Mouse (Mus musculus): ENCODE data around the gene Mon2.
"Not testable (repeated sequence)": the region's sequence is repeated elsewhere in the genome, so short reads cannot be mapped to it uniquely, and the experiment has no call there.

The Mon2 gene

GRCm38 (mm10) chr10:123060831-123061230 lies 15.5 kb downstream of the Mon2 start:
- no peak for DNase-seq (ENCODE audit: low spot score in 2 of 2)

GRCm38 (mm10) chr10:123057082-123057481 lies 19.2 kb downstream of the Mon2 start:
- DNase-seq (ENCODE audit: low spot score in 2 of 2): no peak

DNA sequence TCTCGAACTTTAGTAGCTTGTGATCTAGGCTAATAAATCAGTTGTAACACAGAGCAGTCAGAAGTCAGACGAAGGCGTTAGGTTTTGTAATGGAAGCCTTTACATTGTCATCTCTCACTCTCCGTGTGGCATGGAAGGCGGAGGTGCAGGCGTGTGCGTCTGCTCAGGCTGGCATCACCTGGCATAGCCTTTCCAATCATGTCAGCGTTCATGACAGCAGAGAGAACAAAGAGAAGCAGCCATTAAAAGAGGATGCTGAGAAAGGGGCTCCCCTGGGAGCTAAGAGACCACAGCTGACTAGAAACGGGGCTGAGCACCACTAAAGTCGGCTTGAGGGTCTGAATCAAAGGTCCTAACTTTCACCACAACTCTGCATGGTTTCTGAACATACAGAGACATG lies 19.8 kb downstream of the Mon2 start:
- no peak for DNase-seq (ENCODE audit: low spot score in 2 of 2)

DNA sequence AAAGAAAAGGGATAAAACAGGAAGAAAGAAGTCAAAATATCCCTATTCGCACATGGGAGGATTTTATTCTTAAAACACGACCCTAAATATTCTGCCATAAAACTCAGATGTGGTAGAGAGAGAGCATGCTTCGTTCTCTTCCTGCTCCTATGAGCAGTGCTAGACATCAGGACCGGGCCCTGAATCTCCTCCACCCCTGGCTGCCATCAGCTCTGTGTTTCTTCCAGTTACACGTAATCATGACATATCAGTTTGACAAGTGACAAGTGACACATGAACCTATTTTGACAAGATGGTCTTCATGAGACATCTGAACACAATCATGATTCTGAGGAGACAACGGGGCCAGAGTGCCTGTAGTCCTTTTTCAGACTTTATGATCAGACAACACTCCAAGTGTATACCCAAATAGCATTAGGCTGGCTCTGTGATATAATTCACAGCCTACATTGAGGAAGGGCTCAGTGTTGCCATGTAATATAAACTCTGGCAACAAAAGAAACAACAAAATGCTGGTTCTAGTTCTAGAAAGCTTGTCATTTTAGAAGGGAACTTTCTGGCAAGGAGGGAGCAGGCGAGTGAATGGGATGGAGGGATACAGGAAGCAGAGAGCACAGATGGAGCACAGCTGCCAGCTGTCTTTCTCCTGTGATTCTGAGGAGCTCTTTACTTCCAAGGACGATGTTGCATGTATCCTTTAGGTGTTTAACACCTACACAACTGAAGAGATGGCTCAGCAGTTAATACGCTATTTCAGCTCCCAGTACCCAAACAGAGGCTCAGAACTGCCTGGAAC lies 20.9 kb downstream of the Mon2 start:
- DNase-seq (ENCODE audit: low spot score in 2 of 2): no peak

DNA sequence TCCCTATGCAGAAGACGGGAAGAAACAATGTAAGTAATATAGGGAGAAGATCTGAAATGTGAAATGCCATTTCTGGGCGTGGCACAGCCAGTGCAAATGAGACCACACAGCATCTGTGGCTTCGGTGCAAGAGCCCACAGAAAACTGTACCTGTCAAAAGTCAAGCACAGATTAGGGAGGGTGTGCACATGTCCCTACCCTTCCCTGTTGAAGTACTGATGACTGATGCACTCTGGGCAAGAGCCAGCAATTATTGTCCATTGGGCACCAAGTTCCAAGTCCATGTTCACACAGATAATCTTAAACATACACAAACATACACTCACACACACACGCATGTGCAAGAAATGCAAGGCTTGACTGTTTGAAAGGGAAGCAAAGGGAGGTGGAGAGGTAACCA lies 22.7 kb downstream of the Mon2 start:
- no peak for DNase-seq (ENCODE audit: low spot score in 2 of 2)

DNA sequence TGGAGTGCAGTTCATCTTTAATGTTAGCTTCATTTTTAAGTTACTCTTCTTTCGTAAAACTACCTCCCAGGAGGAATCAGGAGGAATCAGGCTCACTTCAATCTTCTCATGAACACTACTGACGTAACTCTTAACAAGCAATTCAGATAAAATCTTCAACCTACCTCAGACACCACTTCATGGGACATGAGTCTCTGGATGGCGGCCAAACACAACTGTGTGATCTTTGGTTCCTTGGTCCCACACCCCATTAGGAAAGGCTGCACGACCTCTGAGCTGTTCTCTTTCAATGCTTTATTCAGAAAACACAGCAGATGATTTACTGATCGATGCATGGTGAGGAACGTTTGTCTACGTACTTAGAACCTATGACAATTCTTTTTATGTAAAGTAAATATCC lies 24.3 kb downstream of the Mon2 start:
- DNase-seq (ENCODE audit: low spot score in 2 of 2): no peak

DNA sequence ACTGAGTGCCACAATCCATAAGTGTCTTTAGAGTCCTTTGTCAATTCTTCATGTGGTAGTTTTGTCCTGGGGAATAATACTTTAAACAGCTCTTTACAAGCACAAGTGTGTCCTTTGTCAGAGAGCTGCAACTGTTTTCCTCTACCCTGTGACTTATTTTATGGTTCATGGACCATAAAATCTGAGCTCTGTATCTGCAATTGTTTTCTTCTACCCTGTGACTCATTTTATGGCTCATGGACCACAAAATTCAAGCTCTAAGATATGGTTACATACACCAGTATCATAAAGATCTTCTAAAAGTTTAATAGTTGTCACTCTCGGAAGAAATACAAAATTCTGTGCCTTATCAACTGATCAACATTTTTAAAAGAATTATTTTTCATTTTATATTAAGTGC lies 27.6 kb downstream of the Mon2 start:
- DNase-seq (ENCODE audit: low spot score in 2 of 2): no peak

- no peak for DNase-seq (ENCODE audit: low spot score in 2 of 2)
Observed at GRCm38 (mm10) chr10:123039936-123040335, 36.4 kb downstream of the Mon2 start.

GRCm38 (mm10) chr10:123032078-123032646 lies 44.1 kb downstream of the Mon2 start:
- no peak for DNase-seq (ENCODE audit: low spot score in 2 of 2)

- no peak for DNase-seq (ENCODE audit: low spot score in 2 of 2)
Observed at GRCm38 (mm10) chr10:123031449-123031848, 44.9 kb downstream of the Mon2 start.

- no peak for DNase-seq (ENCODE audit: low spot score in 2 of 2)
Observed at GRCm38 (mm10) chr10:123030589-123030988, 45.7 kb downstream of the Mon2 start.

DNA sequence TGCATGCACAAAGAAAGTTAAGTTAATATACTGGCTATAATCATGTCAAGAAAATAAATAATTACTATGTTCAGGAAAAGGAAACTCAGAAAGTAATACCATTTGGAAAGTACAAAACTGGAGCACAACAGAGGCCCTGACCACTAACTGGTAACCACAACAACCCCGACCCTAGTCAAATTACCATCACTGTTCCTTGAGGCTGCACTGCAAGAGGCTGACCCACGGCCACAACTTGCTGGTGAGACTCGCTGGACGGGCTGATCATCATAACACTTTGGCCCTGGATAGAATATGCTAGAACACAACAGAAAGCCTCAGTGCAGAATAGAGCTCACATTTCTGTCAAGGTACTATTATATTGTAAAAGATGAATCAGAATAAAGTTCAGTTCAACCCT lies 47.4 kb downstream of the Mon2 start:
- DNase-seq (ENCODE audit: low spot score in 2 of 2): no peak

DNA sequence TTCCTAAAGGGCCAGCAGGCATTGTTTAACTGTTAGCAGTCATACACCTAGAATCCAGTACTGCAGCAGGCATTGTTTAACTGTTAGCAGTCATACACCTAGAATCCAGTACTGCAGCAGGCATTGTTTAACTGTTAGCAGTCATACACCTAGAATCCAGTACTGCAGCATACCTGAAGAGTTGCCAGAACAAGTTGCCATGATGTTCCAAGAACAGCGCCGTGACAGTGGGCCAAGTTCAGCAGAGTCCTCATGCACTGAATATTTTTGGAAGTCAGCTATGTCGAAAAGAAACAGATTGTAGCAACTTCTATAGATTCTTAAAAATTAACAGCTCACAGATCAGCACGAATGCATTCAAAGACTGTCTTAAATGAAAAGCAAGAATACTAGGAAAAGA lies 49.6 kb downstream of the Mon2 start:
- DNase-seq (ENCODE audit: low spot score in 2 of 2): not testable (repeated sequence)

- DNase-seq (ENCODE audit: low spot score in 2 of 2): no peak
Observed at GRCm38 (mm10) chr10:123013435-123013834, 62.9 kb downstream of the Mon2 start.

DNA sequence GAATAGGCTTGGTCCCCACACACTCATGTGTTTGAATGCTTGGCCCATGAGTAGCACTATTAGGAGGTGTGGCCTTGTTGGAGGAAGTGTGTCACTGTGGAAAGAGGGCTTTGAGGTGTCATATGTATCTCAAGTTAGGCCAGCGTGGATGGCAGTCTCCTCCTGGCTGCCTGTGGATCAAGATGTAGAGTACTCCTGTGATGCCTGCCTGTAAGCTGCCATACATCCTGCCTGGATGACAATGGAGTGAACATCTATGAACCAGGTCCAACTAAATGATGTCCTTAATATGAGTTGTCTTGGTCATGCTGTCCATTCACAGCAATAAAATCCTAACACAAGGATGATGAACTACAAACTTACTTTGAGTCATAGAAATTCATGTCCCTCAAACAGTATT lies 64.9 kb downstream of the Mon2 start:
- no peak for DNase-seq (ENCODE audit: low spot score in 2 of 2)

GRCm38 (mm10) chr10:123005237-123006185 lies 70.8 kb downstream of the Mon2 start:
- no peak for DNase-seq (ENCODE audit: low spot score in 2 of 2)

DNA sequence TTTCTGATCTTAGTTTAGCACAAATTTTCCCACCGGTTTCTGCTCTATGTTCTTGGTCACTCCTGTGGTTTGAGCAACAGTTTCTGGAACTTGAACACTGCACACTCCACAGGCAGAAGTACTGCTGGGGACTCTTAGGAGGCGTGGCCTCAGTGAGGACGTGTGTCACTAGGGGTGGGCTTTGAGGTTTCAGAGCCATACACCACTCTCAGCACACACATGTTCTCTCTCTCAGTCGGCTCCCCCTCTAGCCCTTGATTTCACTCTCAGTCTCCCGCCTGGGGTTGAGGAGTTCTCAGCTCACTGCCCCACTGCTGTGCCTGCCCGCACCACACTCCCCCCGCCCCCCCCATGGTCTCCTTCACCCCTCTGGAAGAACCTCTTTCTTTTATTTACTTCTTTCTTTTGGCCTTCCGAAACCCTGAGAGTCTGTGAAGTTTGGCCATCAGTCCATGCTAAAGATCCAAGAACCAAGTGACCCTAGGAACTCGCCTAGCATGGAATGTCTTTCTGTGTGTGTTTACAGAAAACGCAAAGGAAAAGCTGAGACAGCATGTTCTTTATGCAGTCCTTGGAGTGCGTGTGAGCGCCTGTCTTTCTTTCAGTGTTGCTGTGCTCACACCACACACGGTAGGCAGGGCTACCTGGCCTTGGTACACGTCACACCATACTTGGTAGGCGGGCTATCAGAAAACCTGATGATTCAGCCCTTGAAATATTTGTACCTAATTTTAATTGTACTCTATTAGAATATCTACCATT lies 71.6 kb downstream of the Mon2 start:
- no peak for DNase-seq (ENCODE audit: low spot score in 2 of 2)

DNA sequence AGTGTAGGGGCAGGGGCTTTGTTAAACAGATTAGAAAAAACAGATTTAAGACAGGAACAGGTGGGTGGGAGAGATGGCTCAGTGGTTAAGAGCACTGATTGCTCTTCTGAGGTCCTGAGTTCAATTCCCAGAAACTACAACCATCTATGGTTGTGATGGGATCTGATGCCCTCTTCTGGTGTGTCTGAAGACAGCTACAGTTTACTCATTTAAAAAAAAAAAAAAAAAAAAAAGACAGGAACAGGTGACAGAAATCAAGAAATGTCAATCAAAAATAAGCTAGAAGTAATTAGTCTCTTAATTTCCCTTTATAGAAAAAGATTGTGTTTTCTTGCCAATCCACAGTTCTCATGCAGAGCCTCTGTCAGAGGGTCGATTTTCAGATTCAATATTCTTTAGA lies 74.3 kb downstream of the Mon2 start:
- DNase-seq (ENCODE audit: low spot score in 2 of 2): no peak

DNA sequence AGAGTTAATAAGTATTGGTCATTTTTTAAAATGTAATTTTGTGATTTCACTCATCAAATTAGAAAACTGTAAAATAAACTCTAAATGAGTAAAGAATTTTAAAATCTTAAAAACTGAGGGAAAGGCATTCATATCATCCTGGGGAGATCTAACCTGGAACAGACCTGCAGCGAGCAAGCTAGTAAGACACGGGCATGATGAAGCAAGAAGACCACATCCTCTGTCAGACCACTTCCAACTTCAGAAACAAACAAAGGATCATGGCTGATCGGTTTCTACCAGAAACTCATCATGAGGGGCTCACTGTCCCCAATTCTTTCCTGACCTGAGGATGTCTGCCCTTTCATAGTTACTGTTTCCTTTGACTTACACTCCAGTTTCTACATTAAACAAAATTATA lies 74.9 kb downstream of the Mon2 start:
- no peak for DNase-seq (ENCODE audit: low spot score in 2 of 2)

GRCm38 (mm10) chr10:122999356-122999755 lies 76.9 kb downstream of the Mon2 start:
- no peak for DNase-seq (ENCODE audit: low spot score in 2 of 2)

DNA sequence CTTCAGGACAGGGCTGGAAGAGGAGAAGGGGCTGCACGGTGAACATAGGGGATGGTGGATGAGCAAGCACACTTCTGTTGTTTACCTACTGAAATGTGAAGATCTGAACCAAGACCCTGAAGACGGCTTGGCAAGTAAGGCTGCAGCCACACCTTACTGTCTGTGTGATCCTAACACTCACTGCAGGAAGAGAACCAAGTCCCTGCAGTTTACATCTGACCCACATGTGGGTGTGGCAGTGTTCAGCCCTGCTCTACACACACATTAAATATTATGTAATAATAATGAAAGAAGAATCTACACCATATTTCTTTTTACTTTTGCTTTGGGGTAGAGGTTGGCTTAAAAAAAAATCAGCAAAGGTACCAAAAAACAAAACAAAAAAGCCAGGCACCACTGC lies 78.5 kb downstream of the Mon2 start:
- no peak for DNase-seq (ENCODE audit: low spot score in 2 of 2)
